Mouse (Mus musculus) intestine, postnatal 0 days (tissue): ENCODE measurements around the gene Nedd9. TPM values are rescaled to one million over a fixed set of nuclear protein-coding genes. Genes with fewer than 3 reads are reported as not detected.
"Not testable (repeated sequence)": the region's sequence is repeated elsewhere in the genome, so short reads cannot be mapped to it uniquely, and the experiment has no call there.

Source experiments
- ATAC-seq: fragments of 200-750 bp; cut with Nextera tagmentation; 2 replicates; pipeline ENCODE4 v1.8.0; 2017; ENCODE audit warnings: mild to moderate bottlenecking, moderate TSS enrichment, moderate library complexity
- H3K27ac ChIP-seq: fragments of 300-500 bp; sonication (generic); 2 replicates; pipeline ENCODE4 v1.5.1; 2014; ENCODE audit warnings: mild to moderate bottlenecking, low read depth, low read length, moderate library complexity
- H3K27me3 ChIP-seq: fragments of 300-500 bp; sonication (generic); replicated peaks from 2 replicates; pipeline ENCODE4 v1.6.1; 2014; ENCODE audit warnings: low read length, mixed read lengths; ENCODE audit not compliant: control insufficient read depth, insufficient read depth
- H3K36me3 ChIP-seq: fragments of 300-500 bp; sonication (generic); 2 replicates; pipeline ENCODE4 v1.6.1; 2014; ENCODE audit warnings: mild to moderate bottlenecking, moderate library complexity; ENCODE audit not compliant: control insufficient read depth, insufficient read depth
- H3K4me1 ChIP-seq: fragments of 300-500 bp; sonication (generic); replicated peaks from 2 replicates; pipeline ENCODE4 v1.6.1; 2014; ENCODE audit warnings: antibody characterized with exemption, low read length, mixed read lengths; ENCODE audit not compliant: control insufficient read depth, insufficient read depth
- H3K4me2 ChIP-seq: fragments of 300-500 bp; sonication (generic); replicated peaks from 2 replicates; pipeline ENCODE4 v1.6.1; 2014; ENCODE audit warnings: low read depth, mild to moderate bottlenecking, moderate library complexity
- H3K4me3 ChIP-seq: fragments of 300-500 bp; sonication (generic); 2 replicates; pipeline ENCODE4 v1.5.1; 2014; ENCODE audit warnings: low read depth, low read length
- H3K9ac ChIP-seq: fragments of 300-500 bp; sonication (generic); 2 replicates; pipeline ENCODE4 v1.6.1; 2014; ENCODE audit warnings: mild to moderate bottlenecking, low read depth, low read length
- H3K9me3 ChIP-seq: fragments of 300-500 bp; sonication (generic); 2 replicates; pipeline ENCODE4 v1.6.1; 2016; ENCODE audit warnings: mixed run types; ENCODE audit not compliant: control insufficient read depth
- CTCF ChIP-seq: sonication (generic); IDR thresholded peaks from 2 replicates; pipeline ENCODE4 v1.5.1; 2016; ENCODE audit warnings: low read depth, mild to moderate bottlenecking, control low read depth, antibody characterized with exemption, moderate library complexity
- WGBS: fragments of 180-500 bp; shearing (Covaris S2); extraction: QIAGEN DNeasy Blood & Tissue Kit; methylation state at CpG from one replicate; pipeline ENCODE4 v1.1.7; 2014; 5-methylcytosine and 5-hydroxymethylcytosine counted together
- polyA plus RNA-seq: library from polyadenylated mRNA; unstranded; fragments of >200 nt; fragmentation: Nextera tagmentation; extraction: Ambion mirVana; gene quantifications from 2 replicates; pipeline ENCODE4 v1.2.1, GENCODE M21; 2015

Nedd9 gene
- polyA plus RNA-seq, 1 experiment from 2014 or later, result 17.6 TPM

- no peak for TF ChIP-seq CTCF
- H3K9ac ChIP-seq, result no peak overlapping the region
- H3K36me3 ChIP-seq, result no peaks in the 10 kb centered on the region
- 0 out of 2 replicates have a peak overlapping the region, but pooled peaks have one; percentile 15 for H3K27ac ChIP-seq
- H3K9me3 ChIP-seq, result no peaks in the 10 kb centered on the region
- H3K27me3 ChIP-seq, result no peaks in the 10 kb centered on the region
- H3K4me2 ChIP-seq, result no peak overlapping the region
- H3K4me1 ChIP-seq, result no peaks in the 10 kb centered on the region; the same call in 1 of the 2 replicates
- WGBS, result 78% methylated on average over 8 of the region's 8 CpGs
- no peak for ATAC-seq
- H3K4me3 ChIP-seq, result no peak overlapping the region
Measured at GRCm38 (mm10) chr13:41372555-41373460, 114.4 kb downstream of the Nedd9 start.

DNA sequence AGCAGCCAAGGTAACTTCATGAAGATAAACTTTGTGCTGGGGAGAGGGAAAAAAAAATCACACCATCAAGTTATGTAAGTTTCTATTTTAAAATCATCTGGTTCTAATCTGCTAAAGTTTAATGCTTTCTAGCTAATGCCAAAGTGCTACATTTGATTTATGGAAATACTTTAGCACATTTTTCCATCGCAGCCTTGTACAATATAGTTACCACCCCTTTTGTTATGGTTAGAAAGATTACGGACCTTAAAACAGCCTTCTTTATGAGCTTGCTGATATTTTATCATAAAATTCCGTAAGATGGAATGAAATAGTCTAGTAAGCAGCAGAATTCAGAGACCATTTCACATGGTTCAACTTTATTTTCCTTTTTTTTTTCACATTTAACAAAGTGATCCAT lies 115.6 kb downstream of the Nedd9 start:
- no peak overlapping the region for H3K9ac ChIP-seq
- H3K36me3 ChIP-seq, result no peaks in the 10 kb centered on the region
- WGBS, result 37% methylated on average over 3 of the region's 3 CpGs
- no peaks in the 10 kb centered on the region; the same call in 1 of the 2 replicates for H3K4me1 ChIP-seq
- H3K27me3 ChIP-seq, result no peaks in the 10 kb centered on the region
- no peaks in the 10 kb centered on the region for H3K9me3 ChIP-seq
- H3K4me3 ChIP-seq, result no peak overlapping the region
- no peak overlapping the region for H3K4me2 ChIP-seq
- H3K27ac ChIP-seq, result no peak overlapping the region
- no peak for TF ChIP-seq CTCF
- ATAC-seq, result no peak

DNA sequence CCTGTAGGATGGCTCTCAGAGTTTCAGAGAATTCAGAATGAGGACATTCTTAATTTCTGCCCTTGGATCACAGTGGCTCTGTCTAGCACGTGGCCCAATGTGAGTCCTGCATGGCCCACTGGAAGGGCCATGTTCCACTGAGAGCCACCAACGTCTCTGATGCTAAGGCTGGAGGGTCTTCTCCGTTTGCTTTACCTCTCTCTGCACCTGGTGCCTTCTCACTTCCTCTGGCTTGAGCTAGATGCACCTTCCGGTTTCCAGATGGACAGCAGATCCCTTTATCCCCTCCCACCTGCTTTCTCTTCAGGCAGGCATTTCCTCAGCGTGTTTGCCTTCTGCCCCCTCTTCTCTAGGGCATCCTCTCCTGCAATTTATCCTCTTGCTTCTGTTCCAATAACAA lies 118.5 kb downstream of the Nedd9 start:
- no peak for TF ChIP-seq CTCF
- WGBS, result 80% methylated on average over 5 of the region's 5 CpGs

GRCm38 (mm10) chr13:41367176-41367611 lies 120.0 kb downstream of the Nedd9 start:
- no peaks in the 10 kb centered on the region for H3K9me3 ChIP-seq
- H3K4me1 ChIP-seq, result peaks cover under 1% of the 10 kb centered on the region; the same call in 1 of the 2 replicates
- H3K9ac ChIP-seq, result no peak overlapping the region
- no peak overlapping the region for H3K4me3 ChIP-seq
- 89% methylated on average over 4 of the region's 4 CpGs for WGBS
- no peaks in the 10 kb centered on the region for H3K36me3 ChIP-seq
- no peak for ATAC-seq
- H3K27me3 ChIP-seq, result no peaks in the 10 kb centered on the region
- no peak overlapping the region for H3K4me2 ChIP-seq
- no peak for TF ChIP-seq CTCF
- no peak overlapping the region for H3K27ac ChIP-seq

More for the DNA sequence above, 118.5 kb downstream of the Nedd9 start:
- H3K36me3 ChIP-seq, result no peaks in the 10 kb centered on the region
- no peaks in the 10 kb centered on the region for H3K27me3 ChIP-seq
- H3K9me3 ChIP-seq, result no peaks in the 10 kb centered on the region
- H3K4me2 ChIP-seq, result no peak overlapping the region
- no peak overlapping the region for H3K4me3 ChIP-seq
- H3K4me1 ChIP-seq, result no peaks in the 10 kb centered on the region; the same call in 1 of the 2 replicates
- H3K27ac ChIP-seq, result no peak overlapping the region
- ATAC-seq, result no peak
- no peak overlapping the region for H3K9ac ChIP-seq

DNA sequence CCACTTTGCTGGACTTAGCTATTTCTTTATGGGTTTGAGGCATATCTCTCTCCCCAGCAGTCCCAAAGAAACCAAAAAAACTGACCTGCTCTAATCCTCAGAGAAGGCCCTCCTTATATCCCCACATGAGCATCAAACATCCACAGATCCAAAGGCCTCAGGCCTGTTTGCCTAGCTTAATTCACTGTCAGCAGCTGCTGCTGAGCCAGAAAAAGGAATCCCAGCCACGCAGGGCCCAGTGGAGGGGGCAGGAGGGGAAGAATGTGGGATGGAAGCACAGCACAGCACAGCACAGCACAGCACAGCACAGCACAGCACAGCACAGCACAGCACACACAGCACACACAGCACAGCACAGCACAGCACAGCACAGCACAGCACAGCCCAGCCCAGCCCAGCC lies 120.6 kb downstream of the Nedd9 start:
- not testable (repeated sequence) for H3K4me2 ChIP-seq, H3K27ac ChIP-seq, H3K4me1 ChIP-seq, H3K9ac ChIP-seq, H3K9me3 ChIP-seq, H3K4me3 ChIP-seq, ATAC-seq, H3K36me3 ChIP-seq, H3K27me3 ChIP-seq
- WGBS, result 58% methylated on average over 1 of the region's 1 CpGs

DNA sequence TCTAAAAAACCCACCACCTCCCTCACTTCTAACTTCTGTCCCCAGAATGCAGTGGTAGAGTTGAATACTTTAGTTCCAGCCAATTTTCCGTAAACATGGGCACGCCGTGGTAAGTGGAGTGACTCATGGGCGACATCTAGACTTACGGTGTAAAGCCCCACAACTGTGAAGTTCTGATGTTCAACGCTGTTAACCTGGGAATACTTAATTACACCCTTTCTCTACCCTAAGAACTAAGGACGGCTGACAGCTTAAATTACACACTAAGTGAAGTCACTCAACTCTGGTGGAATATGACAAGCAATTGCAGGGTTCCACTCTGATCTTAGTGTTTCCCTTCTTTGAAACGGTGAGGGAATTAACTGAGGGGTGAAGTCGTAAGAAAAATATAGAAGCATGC lies 122.9 kb downstream of the Nedd9 start:
- Histone ChIP-seq H3K9ac (no peak overlapping the region), H3K9me3 (no peaks in the 10 kb centered on the region), H3K27me3 (no peaks in the 10 kb centered on the region), H3K4me2 (no peak overlapping the region), H3K36me3 (no peaks in the 10 kb centered on the region), H3K27ac (no peak overlapping the region), H3K4me3 (no peak overlapping the region), H3K4me1 (0 out of 2 replicates have a peak, but pooled peaks cover 3% of the 10 kb centered on the region)
- TF ChIP-seq CTCF, result no peak
- WGBS, result 78% methylated on average over 9 of the region's 9 CpGs
- ATAC-seq, result no peak
